Mouse (Mus musculus) forebrain, embryonic 16.5 days (tissue): ENCODE data around the gene Ripor2. TPM values are rescaled to one million over a fixed set of nuclear protein-coding genes. Genes with fewer than 3 reads are reported as not detected.

Source experiments
- ATAC-seq: fragments of 200-750 bp; cut with Nextera tagmentation; 2 replicates; pipeline ENCODE4 v1.8.0; 2017; ENCODE audit warnings: mild to moderate bottlenecking, moderate library complexity
- H3K27ac ChIP-seq: fragments of 300-500 bp; sonication (generic); 2 replicates; pipeline ENCODE4 v1.5.1; 2014; ENCODE audit warnings: low read length, control low read depth
- H3K27me3 ChIP-seq: fragments of 300-500 bp; sonication (generic); replicated peaks from 2 replicates; pipeline ENCODE4 v1.6.1; 2014; ENCODE audit warnings: low read length; ENCODE audit not compliant: control insufficient read depth, insufficient read depth
- H3K36me3 ChIP-seq: fragments of 300-500 bp; sonication (generic); 2 replicates; pipeline ENCODE4 v1.6.1; 2014; ENCODE audit not compliant: control insufficient read depth, insufficient read depth
- H3K4me1 ChIP-seq: fragments of 300-500 bp; sonication (generic); replicated peaks from 2 replicates; pipeline ENCODE4 v1.6.1; 2014; ENCODE audit warnings: low read length; ENCODE audit not compliant: control insufficient read depth, insufficient read depth
- H3K4me2 ChIP-seq: fragments of 300-500 bp; sonication (generic); 2 replicates; pipeline ENCODE4 v1.6.1; 2014; ENCODE audit warnings: mild to moderate bottlenecking, low read length, control low read depth
- H3K4me3 ChIP-seq: fragments of 300-500 bp; sonication (generic); replicated peaks from 2 replicates; pipeline ENCODE4 v1.5.1; 2014; ENCODE audit warnings: mild to moderate bottlenecking, low read length, control low read depth
- H3K9ac ChIP-seq: fragments of 300-500 bp; sonication (generic); replicated peaks from 2 replicates; pipeline ENCODE4 v1.6.1; 2014; ENCODE audit warnings: low read depth, low read length, control low read depth
- H3K9me3 ChIP-seq: fragments of 300-500 bp; sonication (generic); 2 replicates; pipeline ENCODE4 v1.6.1; 2016; ENCODE audit warnings: low read length; ENCODE audit not compliant: control insufficient read depth
- WGBS: fragments of 180-500 bp; shearing (Covaris S2); extraction: QIAGEN DNeasy Blood & Tissue Kit; methylation state at CpG from one replicate; pipeline ENCODE4 v1.1.7; 2014; 5-methylcytosine and 5-hydroxymethylcytosine counted together
- polyA plus RNA-seq: library from polyadenylated mRNA; unstranded; fragments of >200 nt; fragmentation: Nextera tagmentation; extraction: Ambion mirVana; gene quantifications from 2 replicates; pipeline ENCODE4 v1.2.1, GENCODE M21; 2015

Ripor2 gene
- polyA plus RNA-seq, 1 experiment from 2014 or later = 33.8 TPM

DNA sequence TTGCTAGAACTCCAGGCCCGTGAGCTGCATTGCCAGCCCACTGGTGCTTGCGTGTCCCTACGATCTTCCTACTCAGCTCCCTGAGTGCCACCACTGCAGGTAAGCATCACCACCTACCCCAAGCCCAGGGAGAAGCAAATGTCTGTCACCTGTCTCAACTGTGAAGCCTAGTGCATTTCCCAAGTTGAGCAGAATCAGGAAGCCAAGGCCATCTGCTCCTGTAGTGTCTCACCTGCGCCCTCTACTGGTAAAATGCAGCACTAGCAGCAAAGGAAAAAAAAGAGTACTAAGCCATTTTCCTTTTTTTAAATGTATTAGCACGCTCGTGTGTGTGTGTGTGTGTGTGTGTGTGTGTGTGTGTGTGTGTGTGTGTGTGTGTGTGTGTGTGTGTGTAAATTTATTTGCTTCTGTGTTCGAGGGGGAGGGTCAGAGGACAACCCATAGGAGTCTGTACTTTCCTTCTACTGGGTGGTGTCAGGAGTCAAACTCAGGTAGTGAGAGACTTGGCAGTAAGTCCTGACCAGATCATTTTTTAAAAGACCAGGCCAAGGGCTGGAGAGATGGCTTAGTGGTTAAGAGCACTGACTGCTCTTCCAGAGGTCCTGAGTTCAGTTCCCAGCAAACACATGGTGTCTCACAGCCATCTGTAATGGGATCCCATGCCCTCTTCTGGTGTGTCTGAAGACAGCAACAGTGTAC is 194.3 kb downstream of the Ripor2 start:
- H3K4me3 ChIP-seq = no peak overlapping the region
- H3K9me3 ChIP-seq = no peaks in the 10 kb centered on the region
- no peak for ATAC-seq
- H3K4me2 ChIP-seq = no peak overlapping the region
- no peak overlapping the region for H3K27ac ChIP-seq
- no peaks in the 10 kb centered on the region for H3K36me3 ChIP-seq
- WGBS = 53% methylated on average over 7 of the region's 7 CpGs
- H3K4me1 ChIP-seq = no peaks in the 10 kb centered on the region
- H3K27me3 ChIP-seq = no peaks in the 10 kb centered on the region
- H3K9ac ChIP-seq = no peak overlapping the region

DNA sequence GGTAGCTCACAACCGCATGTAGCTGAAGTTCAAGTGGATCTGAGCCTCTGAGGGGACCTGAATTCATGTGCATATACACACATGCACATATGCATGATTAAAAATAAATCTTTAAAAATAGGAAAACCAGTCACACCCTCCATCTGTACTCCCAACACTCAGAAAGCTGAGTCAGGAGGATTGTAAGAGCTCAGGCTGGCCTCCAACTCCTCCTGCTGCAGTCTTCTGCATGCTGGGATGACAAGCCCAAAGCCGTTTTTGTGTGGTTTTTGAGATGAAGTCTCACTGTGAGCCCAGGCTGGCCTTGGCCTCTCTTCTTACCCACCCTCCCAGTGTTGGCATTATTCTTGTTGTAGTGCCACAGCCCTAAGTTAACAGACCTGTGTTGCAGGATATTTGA is 196.0 kb downstream of the Ripor2 start:
- 82% methylated on average over 2 of the region's 2 CpGs for WGBS
- no peak for ATAC-seq
- Histone ChIP-seq H3K4me2 (no peak overlapping the region), H3K36me3 (no peaks in the 10 kb centered on the region), H3K9me3 (no peaks in the 10 kb centered on the region), H3K27me3 (no peaks in the 10 kb centered on the region), H3K4me1 (no peaks in the 10 kb centered on the region), H3K9ac (no peak overlapping the region), H3K27ac (no peak overlapping the region), H3K4me3 (no peak overlapping the region)

GRCm38 (mm10) chr13:24778706-24779380 is 196.9 kb downstream of the Ripor2 start:
- no peaks in the 10 kb centered on the region for H3K27me3 ChIP-seq
- H3K4me1 ChIP-seq = no peaks in the 10 kb centered on the region
- 89% methylated on average over 8 of the region's 8 CpGs for WGBS
- H3K27ac ChIP-seq = no peak overlapping the region
- H3K4me3 ChIP-seq = no peak overlapping the region
- no peak for ATAC-seq
- no peaks in the 10 kb centered on the region for H3K9me3 ChIP-seq
- H3K36me3 ChIP-seq = no peaks in the 10 kb centered on the region
- H3K9ac ChIP-seq = no peak overlapping the region
- no peak overlapping the region for H3K4me2 ChIP-seq

DNA sequence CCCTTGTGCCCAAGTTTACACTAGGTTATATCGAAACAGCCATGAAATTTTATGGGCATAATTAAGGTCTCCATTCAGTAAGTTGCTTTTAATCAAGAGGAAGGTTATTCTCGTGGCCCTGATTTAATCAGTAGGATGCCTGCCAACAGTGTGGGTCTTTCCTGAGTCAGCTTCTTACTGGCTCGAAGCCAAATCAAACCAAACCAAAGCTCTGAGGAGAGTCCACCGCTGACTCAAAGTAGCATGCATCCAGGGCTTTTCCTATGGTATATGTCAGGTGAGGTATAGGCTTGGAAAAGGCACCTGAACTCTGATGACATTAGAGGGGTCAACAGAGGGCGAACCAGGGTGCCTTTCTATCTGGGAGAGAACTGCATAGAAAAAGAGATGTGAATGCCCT is 199.9 kb downstream of the Ripor2 start:
- H3K27ac ChIP-seq = no peak overlapping the region
- no peak overlapping the region for H3K9ac ChIP-seq
- H3K4me1 ChIP-seq = 0 out of 2 replicates have a peak, but pooled peaks cover 3% of the 10 kb centered on the region
- WGBS = 48% methylated on average over 5 of the region's 5 CpGs
- no peaks in the 10 kb centered on the region for H3K9me3 ChIP-seq
- no peaks in the 10 kb centered on the region for H3K36me3 ChIP-seq
- no peak overlapping the region for H3K4me2 ChIP-seq
- H3K4me3 ChIP-seq = no peak overlapping the region
- ATAC-seq = no peak
- H3K27me3 ChIP-seq = no peaks in the 10 kb centered on the region

Other genes starting within 250 kb of the Ripor2 start
- gene Armh2, start 159.0 kb downstream of the Ripor2 start, polyA plus RNA-seq = 0.25 TPM in 1 of 2 replicates, not detected in the other
- 34.3 and 35.1 TPM in 2 replicates for gene Gmnn, start 179.7 kb downstream of the Ripor2 start, polyA plus RNA-seq
- gene BC005537, start 219.5 kb downstream of the Ripor2 start, polyA plus RNA-seq = 26.8 and 30.9 TPM in 2 replicates
- 53.3 and 55.8 TPM in 2 replicates for gene Acot13, start 249.4 kb downstream of the Ripor2 start, polyA plus RNA-seq
- 39.2 and 45.5 TPM in 2 replicates for gene Tdp2, start 249.5 kb downstream of the Ripor2 start, polyA plus RNA-seq